Mouse (Mus musculus) limb, embryonic 15.5 days (tissue): ENCODE measurements at regions not wholly inside any gene's neighbourhood (a gene's known extent, or its start where the extent isn't known, plus 50 kb on each side); places are given as distances from the start of the nearest gene placed in this dataset.

Source experiments
- ATAC-seq: fragments of 200-750 bp; cut with Nextera tagmentation; 2 replicates; pipeline ENCODE4 v1.8.0; 2017; ENCODE audit warnings: low read depth, moderate TSS enrichment; ENCODE audit not compliant: insufficient number of reproducible peaks, low FRiP score, low TSS enrichment
- H3K27ac ChIP-seq: fragments of 300-500 bp; sonication (generic); 2 replicates; pipeline ENCODE4 v1.5.1; 2015; ENCODE audit warnings: moderate library complexity, mild to moderate bottlenecking, inconsistent platforms
- H3K27me3 ChIP-seq: fragments of 300-500 bp; sonication (generic); 2 replicates; pipeline ENCODE4 v1.6.1; 2015; ENCODE audit warnings: inconsistent platforms
- H3K36me3 ChIP-seq: fragments of 300-500 bp; sonication (generic); 2 replicates; pipeline ENCODE4 v1.6.1; 2015; ENCODE audit warnings: inconsistent platforms
- H3K4me1 ChIP-seq: fragments of 300-500 bp; sonication (generic); 2 replicates; pipeline ENCODE4 v1.6.1; 2015; ENCODE audit warnings: inconsistent platforms
- H3K4me2 ChIP-seq: fragments of 300-500 bp; sonication (generic); 2 replicates; pipeline ENCODE4 v1.6.1; 2015; ENCODE audit warnings: mild to moderate bottlenecking, inconsistent platforms
- H3K4me3 ChIP-seq: fragments of 300-500 bp; sonication (generic); 2 replicates; pipeline ENCODE4 v1.5.1; 2015; ENCODE audit warnings: mild to moderate bottlenecking, inconsistent platforms
- H3K9ac ChIP-seq: fragments of 300-500 bp; sonication (generic); 2 replicates; pipeline ENCODE4 v1.6.1; 2015; ENCODE audit warnings: inconsistent platforms
- H3K9me3 ChIP-seq: fragments of 300-500 bp; sonication (generic); 2 replicates; pipeline ENCODE4 v1.6.1; 2016; ENCODE audit warnings: inconsistent platforms
- WGBS: fragments of 180-500 bp; shearing (Covaris S2); methylation state at CpG from one replicate; pipeline ENCODE4 v1.1.7; 2015; 5-methylcytosine and 5-hydroxymethylcytosine counted together

DNA sequence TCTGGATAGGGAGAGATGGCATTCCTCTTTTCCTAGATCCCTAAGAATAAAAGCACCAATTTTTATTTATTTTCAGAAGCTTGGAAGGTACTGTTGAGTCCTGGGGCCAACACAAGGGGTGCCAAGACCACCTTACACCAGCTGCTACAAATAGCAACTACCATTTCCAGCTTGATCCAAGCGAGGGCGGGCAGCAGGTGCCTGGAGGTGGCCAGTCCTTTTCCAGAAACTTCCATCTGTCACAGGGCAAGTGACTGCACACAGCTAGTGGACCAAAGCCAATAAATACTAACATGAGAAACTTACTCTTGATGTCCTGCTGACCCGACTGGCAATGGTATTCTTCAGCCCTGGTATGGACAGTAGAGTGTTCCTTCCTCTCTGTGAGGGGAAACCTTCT, 80.0 kb upstream of the Tmc1 start:
- no peaks in the 10 kb centered on the region for H3K9me3 ChIP-seq
- no peak overlapping the region for H3K4me2 ChIP-seq
- 0 out of 2 replicates have a peak, but pooled peaks cover 5% of the 10 kb centered on the region for H3K4me1 ChIP-seq
- no peak overlapping the region for H3K4me3 ChIP-seq
- no peaks in the 10 kb centered on the region for H3K27me3 ChIP-seq
- no peak overlapping the region for H3K27ac ChIP-seq
- no peaks in the 10 kb centered on the region for H3K36me3 ChIP-seq
- ATAC-seq = no peak
- WGBS = 76% methylated on average over 3 of the region's 3 CpGs
- H3K9ac ChIP-seq = no peak overlapping the region

DNA sequence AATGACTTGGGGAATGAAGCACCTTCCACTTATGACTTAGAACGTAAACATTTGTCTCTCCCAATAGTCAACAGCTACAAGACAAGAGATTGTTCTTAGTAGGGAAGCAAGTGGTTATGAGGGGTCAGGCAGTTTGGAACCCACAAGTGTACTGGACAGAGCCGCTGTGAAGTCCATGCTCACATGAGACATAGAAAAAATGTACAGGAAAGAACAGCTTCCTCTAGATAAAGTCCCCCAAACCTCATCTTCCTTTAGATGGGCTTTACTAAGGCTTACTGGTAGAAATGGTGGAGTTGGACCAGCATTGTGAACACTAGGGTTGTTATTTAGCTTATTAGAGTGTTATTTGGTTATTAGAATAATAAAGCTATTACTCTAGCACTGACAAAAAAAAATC, 78.6 kb upstream of the Tmc1 start:
- Histone ChIP-seq H3K27ac (no peak overlapping the region), H3K4me2 (no peak overlapping the region), H3K27me3 (no peaks in the 10 kb centered on the region), H3K4me1 (0 out of 2 replicates have a peak, but pooled peaks cover 5% of the 10 kb centered on the region), H3K36me3 (no peaks in the 10 kb centered on the region), H3K9ac (no peak overlapping the region), H3K9me3 (no peaks in the 10 kb centered on the region), H3K4me3 (no peak overlapping the region)
- WGBS = 80% methylated on average over 2 of the region's 2 CpGs
- no peak for ATAC-seq

DNA sequence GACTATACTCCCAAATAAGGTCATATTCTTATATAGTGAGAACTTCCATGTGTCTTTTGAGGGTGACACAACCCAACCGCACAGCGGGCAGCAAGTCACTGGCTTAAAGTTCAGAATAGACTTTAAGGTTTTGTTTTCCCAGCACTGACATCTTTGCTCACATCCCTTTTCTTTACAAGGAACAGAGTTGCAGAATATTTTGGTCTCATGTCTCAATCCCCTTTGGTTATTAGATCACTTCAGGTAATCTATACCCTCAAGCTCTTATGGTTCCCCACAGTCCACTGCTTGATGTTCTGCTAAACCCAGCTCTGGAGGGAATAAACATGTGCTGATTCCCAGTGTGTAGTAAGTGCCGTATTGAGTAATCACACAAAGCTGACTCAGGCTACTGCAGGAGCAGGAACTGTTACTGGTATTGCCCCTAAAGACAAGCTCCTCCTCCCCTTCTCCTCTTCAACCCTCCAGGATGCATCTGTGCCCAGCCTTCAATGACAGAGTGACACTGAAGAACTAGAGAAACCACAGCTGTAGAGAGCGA, 77.8 kb upstream of the Tmc1 start:
- H3K4me2 ChIP-seq = no peak overlapping the region
- H3K4me1 ChIP-seq = 0 out of 2 replicates have a peak, but pooled peaks cover 3% of the 10 kb centered on the region
- no peaks in the 10 kb centered on the region for H3K9me3 ChIP-seq
- no peak overlapping the region for H3K27ac ChIP-seq
- H3K36me3 ChIP-seq = no peaks in the 10 kb centered on the region
- ATAC-seq = no peak
- H3K4me3 ChIP-seq = no peak overlapping the region
- H3K27me3 ChIP-seq = no peaks in the 10 kb centered on the region
- 81% methylated on average over 4 of the region's 4 CpGs for WGBS
- H3K9ac ChIP-seq = no peak overlapping the region

DNA sequence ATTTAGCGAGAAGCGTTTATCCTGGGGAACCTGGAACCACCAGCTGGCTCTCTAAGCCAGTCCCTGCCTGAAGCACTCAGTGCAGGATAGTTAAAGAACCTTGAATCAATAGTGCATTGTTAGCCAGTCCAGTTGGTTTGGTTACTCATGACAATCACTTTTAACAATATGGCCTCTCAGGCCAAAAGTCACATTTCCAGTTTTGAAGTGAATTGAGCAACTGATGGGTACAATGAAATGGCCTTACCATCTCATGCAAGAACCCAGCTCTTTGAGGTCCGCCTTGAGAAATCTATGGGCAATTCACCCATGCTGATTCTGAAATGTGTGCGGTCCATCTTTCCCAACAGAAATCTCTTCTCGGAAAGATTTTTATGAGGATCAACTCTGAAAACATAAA, 77.0 kb upstream of the Tmc1 start:
- Histone ChIP-seq H3K4me2 (no peak overlapping the region), H3K27ac (no peak overlapping the region), H3K4me3 (no peak overlapping the region), H3K4me1 (no peaks in the 10 kb centered on the region), H3K9me3 (no peaks in the 10 kb centered on the region), H3K9ac (no peak overlapping the region), H3K36me3 (no peaks in the 10 kb centered on the region), H3K27me3 (no peaks in the 10 kb centered on the region)
- no peak for ATAC-seq
- 73% methylated on average over 5 of the region's 5 CpGs for WGBS

DNA sequence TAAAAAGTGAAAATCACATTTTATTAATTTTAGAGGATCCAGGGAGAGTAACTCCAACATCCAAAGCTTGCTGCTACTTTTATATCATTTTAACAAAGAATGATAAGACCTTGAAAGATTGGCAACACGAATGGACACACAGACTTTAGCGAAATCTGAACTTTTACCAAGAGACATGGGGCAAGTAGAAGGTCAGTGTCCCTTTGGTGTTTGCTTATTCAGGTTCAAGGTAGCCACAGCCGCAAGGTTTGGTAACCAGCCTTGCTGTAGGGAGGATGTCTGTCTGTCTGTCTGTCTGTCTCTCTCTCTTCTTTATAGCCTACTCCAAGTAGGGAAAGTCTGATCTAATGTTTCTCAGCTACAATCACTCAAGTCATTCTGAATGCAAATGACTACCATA, 75.0 kb upstream of the Tmc1 start:
- WGBS = 91% methylated on average over 3 of the region's 3 CpGs
- Histone ChIP-seq H3K4me2 (no peak overlapping the region), H3K4me1 (no peaks in the 10 kb centered on the region), H3K27ac (no peak overlapping the region), H3K9me3 (no peaks in the 10 kb centered on the region), H3K9ac (no peak overlapping the region), H3K4me3 (no peak overlapping the region), H3K36me3 (no peaks in the 10 kb centered on the region), H3K27me3 (no peaks in the 10 kb centered on the region)
- no peak for ATAC-seq

DNA sequence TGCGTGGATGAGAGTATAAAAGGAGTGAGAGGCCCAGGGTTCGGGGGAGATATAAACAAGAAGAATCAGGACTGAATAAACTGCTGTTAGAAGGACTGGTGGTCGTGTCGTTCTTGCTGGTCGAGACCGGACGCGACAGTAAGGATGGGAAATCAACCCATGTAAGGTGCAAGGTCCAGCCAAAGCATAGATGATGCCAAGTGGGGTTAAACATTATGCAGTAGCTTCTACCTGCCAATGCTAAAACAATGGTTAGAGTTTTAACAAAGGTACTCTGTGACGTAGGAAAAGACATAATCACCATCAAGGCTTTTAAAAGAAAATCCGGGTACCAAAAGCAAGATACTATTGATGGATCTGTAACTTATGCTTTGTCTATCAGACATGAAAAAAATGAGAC, 58.4 kb upstream of the Tmc1 start:
- no peak overlapping the region for H3K27ac ChIP-seq
- no peaks in the 10 kb centered on the region for H3K4me1 ChIP-seq
- no peak overlapping the region for H3K4me3 ChIP-seq
- no peaks in the 10 kb centered on the region for H3K9me3 ChIP-seq
- no peaks in the 10 kb centered on the region for H3K36me3 ChIP-seq
- no peak for ATAC-seq
- H3K27me3 ChIP-seq = no peaks in the 10 kb centered on the region
- H3K9ac ChIP-seq = no peak overlapping the region
- 90% methylated on average over 9 of the region's 10 CpGs for WGBS
- no peak overlapping the region for H3K4me2 ChIP-seq

DNA sequence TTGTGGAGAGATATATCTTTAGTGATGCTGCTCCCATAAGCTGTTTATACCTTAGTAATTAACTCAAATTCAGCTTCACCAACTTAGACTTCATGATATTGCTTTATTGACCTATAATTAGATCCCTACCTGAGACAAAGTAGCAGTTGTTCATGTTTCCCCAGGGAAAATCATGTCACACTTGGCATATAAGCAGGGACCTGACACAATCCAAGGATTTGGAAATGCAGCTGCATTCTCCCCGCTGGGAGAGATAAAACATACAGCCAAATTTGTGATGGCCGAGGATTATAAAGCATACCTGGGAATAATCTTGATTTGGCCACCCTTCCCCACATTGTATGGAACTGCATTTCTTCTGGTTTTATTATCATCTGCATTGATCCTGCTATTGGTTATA, 55.6 kb upstream of the Tmc1 start:
- no peaks in the 10 kb centered on the region for H3K27me3 ChIP-seq
- no peak overlapping the region for H3K27ac ChIP-seq
- no peaks in the 10 kb centered on the region for H3K4me1 ChIP-seq
- ATAC-seq = no peak
- H3K9ac ChIP-seq = no peak overlapping the region
- H3K9me3 ChIP-seq = no peaks in the 10 kb centered on the region
- no peak overlapping the region for H3K4me2 ChIP-seq
- 80% methylated on average over 2 of the region's 2 CpGs for WGBS
- no peak overlapping the region for H3K4me3 ChIP-seq
- H3K36me3 ChIP-seq = no peaks in the 10 kb centered on the region

DNA sequence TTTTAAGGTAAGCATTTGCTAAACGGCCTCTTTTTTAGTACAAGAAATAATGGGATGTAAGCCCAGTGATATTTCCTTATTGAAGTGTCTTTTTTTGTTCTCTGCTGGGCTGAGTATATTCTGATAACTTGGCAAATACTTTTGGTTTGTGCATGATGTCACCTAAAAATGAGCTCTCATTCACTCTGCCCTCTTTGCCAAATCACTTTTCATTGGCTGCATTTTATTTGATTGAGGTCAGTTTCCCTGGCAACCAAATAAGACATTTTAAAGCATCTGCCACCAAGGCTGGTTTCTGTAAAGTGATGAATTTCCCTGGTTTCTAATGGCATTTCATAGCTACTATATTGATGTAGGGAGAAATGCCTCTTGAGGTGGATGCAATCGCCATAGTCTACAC, 50.4 kb upstream of the Tmc1 start:
- no peak overlapping the region for H3K9ac ChIP-seq
- H3K36me3 ChIP-seq = no peaks in the 10 kb centered on the region
- no peak overlapping the region for H3K4me3 ChIP-seq
- no peaks in the 10 kb centered on the region for H3K4me1 ChIP-seq
- no peaks in the 10 kb centered on the region for H3K9me3 ChIP-seq
- no peaks in the 10 kb centered on the region for H3K27me3 ChIP-seq
- WGBS = 72% methylated on average over 2 of the region's 2 CpGs
- no peak for ATAC-seq
- no peak overlapping the region for H3K4me2 ChIP-seq
- no peak overlapping the region for H3K27ac ChIP-seq
